Mouse (Mus musculus) liver, embryonic 16.5 days (tissue): ENCODE results near the gene Mmp20. TPM values are rescaled to one million over a fixed set of nuclear protein-coding genes. Genes with fewer than 3 reads are reported as not detected.

Source experiments
- ATAC-seq: fragments of 200-750 bp; cut with Nextera tagmentation; 2 replicates; pipeline ENCODE4 v1.8.0; 2017; ENCODE audit warnings: low read depth, mild to moderate bottlenecking, moderate number of reproducible peaks, moderate library complexity
- H3K27ac ChIP-seq: fragments of 300-500 bp; sonication (generic); 2 replicates; pipeline ENCODE4 v1.5.1; 2014; ENCODE audit warnings: mild to moderate bottlenecking, low read length
- H3K27me3 ChIP-seq: fragments of 300-500 bp; sonication (generic); 2 replicates; pipeline ENCODE4 v1.6.1; 2014; ENCODE audit warnings: low read depth, low read length, mixed read lengths; ENCODE audit not compliant: control insufficient read depth, insufficient read depth
- H3K36me3 ChIP-seq: fragments of 300-500 bp; sonication (generic); 2 replicates; pipeline ENCODE4 v1.6.1; 2014; ENCODE audit warnings: mild to moderate bottlenecking; ENCODE audit not compliant: control insufficient read depth, insufficient read depth
- H3K4me1 ChIP-seq: fragments of 300-500 bp; sonication (generic); 2 replicates; pipeline ENCODE4 v1.6.1; 2014; ENCODE audit warnings: low read depth, low read length, mixed read lengths; ENCODE audit not compliant: control insufficient read depth
- H3K4me2 ChIP-seq: fragments of 300-500 bp; sonication (generic); 2 replicates; pipeline ENCODE4 v1.6.1; 2014; ENCODE audit warnings: low read depth, low read length, mixed read lengths
- H3K4me3 ChIP-seq: fragments of 300-500 bp; sonication (generic); 2 replicates; pipeline ENCODE4 v1.5.1; 2014; ENCODE audit warnings: low read depth, mild to moderate bottlenecking, low read length
- H3K9ac ChIP-seq: fragments of 300-500 bp; sonication (generic); 2 replicates; pipeline ENCODE4 v1.6.1; 2014; ENCODE audit warnings: low read depth, low read length
- H3K9me3 ChIP-seq: fragments of 300-500 bp; sonication (generic); replicated peaks from 2 replicates; pipeline ENCODE4 v1.6.1; 2016; ENCODE audit warnings: low read length; ENCODE audit not compliant: control insufficient read depth
- WGBS: fragments of 180-500 bp; shearing (Covaris S2); extraction: QIAGEN DNeasy Blood & Tissue Kit; methylation state at CpG from one replicate; pipeline ENCODE4 v1.1.7; 2014; ENCODE audit not compliant: insufficient replicate concordance; 5-methylcytosine and 5-hydroxymethylcytosine counted together
- polyA plus RNA-seq: library from polyadenylated mRNA; unstranded; fragments of >200 nt; fragmentation: Nextera tagmentation; extraction: Ambion mirVana; gene quantifications from 2 replicates; pipeline ENCODE4 v1.2.1, GENCODE M21; 2015

Mmp20 gene
- polyA plus RNA-seq, result not detected in 2 replicates

GRCm38 (mm10) chr9:7627931-7628330 is at the start of gene Mmp20:
Mmp20 (plus strand) TSS chr9:7628231.
- Histone ChIP-seq H3K9ac (no peak within 1 kb of the TSS), H3K36me3 (no peaks in the 10 kb centered on the region), H3K4me3 (no peak within 1 kb of the TSS), H3K27ac (no peak within 1 kb of the TSS), H3K4me2 (no peak within 1 kb of the TSS), H3K9me3 (no peaks in the 10 kb centered on the region), H3K4me1 (no peaks in the 10 kb centered on the region), H3K27me3 (no peaks in the 10 kb centered on the region)
- ATAC-seq, result no peak

GRCm38 (mm10) chr9:7590063-7590462 is 38.0 kb upstream of the Mmp20 start:
- Histone ChIP-seq H3K27me3 (no peaks in the 10 kb centered on the region), H3K9me3 (no peaks in the 10 kb centered on the region), H3K4me3 (no peak overlapping the region), H3K27ac (no peak overlapping the region), H3K36me3 (no peaks in the 10 kb centered on the region), H3K4me2 (no peak overlapping the region), H3K4me1 (no peaks in the 10 kb centered on the region), H3K9ac (no peak overlapping the region)
- no peak for ATAC-seq
- 54% methylated on average over 8 of the region's 8 CpGs for WGBS

GRCm38 (mm10) chr9:7593272-7593812 is 34.7 kb upstream of the Mmp20 start:
- H3K4me2 ChIP-seq, result no peak overlapping the region
- WGBS, result 65% methylated on average over 3 of the region's 3 CpGs
- H3K9me3 ChIP-seq, result no peaks in the 10 kb centered on the region
- H3K27me3 ChIP-seq, result no peaks in the 10 kb centered on the region
- no peak overlapping the region for H3K9ac ChIP-seq
- no peaks in the 10 kb centered on the region for H3K4me1 ChIP-seq
- H3K27ac ChIP-seq, result no peak overlapping the region
- ATAC-seq, result no peak; the same call in 1 of the 2 replicates
- no peak overlapping the region for H3K4me3 ChIP-seq
- no peaks in the 10 kb centered on the region for H3K36me3 ChIP-seq

- no peak overlapping the region for H3K27ac ChIP-seq
- no peaks in the 10 kb centered on the region for H3K27me3 ChIP-seq
- H3K36me3 ChIP-seq, result no peaks in the 10 kb centered on the region
- H3K4me2 ChIP-seq, result peak overlapping the region; percentile 47
- H3K4me3 ChIP-seq, result peak overlapping the region; percentile 51
- no peaks in the 10 kb centered on the region for H3K4me1 ChIP-seq
- 0 out of 2 replicates have a peak overlapping the region, but pooled peaks have one; percentile 41 for H3K9ac ChIP-seq
- peak; percentile 88 for ATAC-seq
- 11% methylated on average over 6 of the region's 6 CpGs for WGBS
- H3K9me3 ChIP-seq, result no peaks in the 10 kb centered on the region
Observed at GRCm38 (mm10) chr9:7594816-7595540, 33.1 kb upstream of the Mmp20 start.

- H3K4me1 ChIP-seq, result no peaks in the 10 kb centered on the region
- H3K27me3 ChIP-seq, result no peaks in the 10 kb centered on the region
- no peak overlapping the region for H3K4me2 ChIP-seq
- no peak overlapping the region for H3K27ac ChIP-seq
- ATAC-seq, result no peak
- no peaks in the 10 kb centered on the region for H3K9me3 ChIP-seq
- no peaks in the 10 kb centered on the region for H3K36me3 ChIP-seq
- H3K4me3 ChIP-seq, result no peak overlapping the region
- no peak overlapping the region for H3K9ac ChIP-seq
- under 1% methylated on average over 3 of the region's 3 CpGs for WGBS
Observed at GRCm38 (mm10) chr9:7602982-7603742, 24.9 kb upstream of the Mmp20 start.

- no peaks in the 10 kb centered on the region for H3K4me1 ChIP-seq
- no peak overlapping the region for H3K9ac ChIP-seq
- no peaks in the 10 kb centered on the region for H3K27me3 ChIP-seq
- no peaks in the 10 kb centered on the region for H3K9me3 ChIP-seq
- H3K4me2 ChIP-seq, result no peak overlapping the region
- no peak overlapping the region for H3K27ac ChIP-seq
- ATAC-seq, result no peak
- H3K36me3 ChIP-seq, result no peaks in the 10 kb centered on the region
- no peak overlapping the region for H3K4me3 ChIP-seq
- WGBS, result 51% methylated on average over 6 of the region's 6 CpGs
Observed at GRCm38 (mm10) chr9:7604005-7604404, 24.0 kb upstream of the Mmp20 start.

- 72% methylated on average over 12 of the region's 12 CpGs for WGBS
- H3K9me3 ChIP-seq, result no peaks in the 10 kb centered on the region
- no peak overlapping the region for H3K4me3 ChIP-seq
- H3K4me1 ChIP-seq, result no peaks in the 10 kb centered on the region
- H3K9ac ChIP-seq, result no peak overlapping the region
- no peaks in the 10 kb centered on the region for H3K27me3 ChIP-seq
- no peak for ATAC-seq
- H3K4me2 ChIP-seq, result no peak overlapping the region
- no peaks in the 10 kb centered on the region for H3K36me3 ChIP-seq
- H3K27ac ChIP-seq, result no peak overlapping the region
Observed at GRCm38 (mm10) chr9:7605638-7606037, 22.4 kb upstream of the Mmp20 start.

- H3K4me3 ChIP-seq, result no peak overlapping the region
- no peak for ATAC-seq
- no peak overlapping the region for H3K4me2 ChIP-seq
- WGBS, result 50% methylated on average over 3 of the region's 3 CpGs
- H3K27me3 ChIP-seq, result no peaks in the 10 kb centered on the region
- no peaks in the 10 kb centered on the region for H3K4me1 ChIP-seq
- no peaks in the 10 kb centered on the region for H3K9me3 ChIP-seq
- no peaks in the 10 kb centered on the region for H3K36me3 ChIP-seq
- H3K27ac ChIP-seq, result no peak overlapping the region
- no peak overlapping the region for H3K9ac ChIP-seq
Observed at GRCm38 (mm10) chr9:7622582-7622981, 5.4 kb upstream of the Mmp20 start.

- no peaks in the 10 kb centered on the region for H3K9me3 ChIP-seq
- H3K4me2 ChIP-seq, result no peak overlapping the region
- ATAC-seq, result no peak
- no peaks in the 10 kb centered on the region for H3K36me3 ChIP-seq
- H3K4me3 ChIP-seq, result no peak overlapping the region
- H3K27ac ChIP-seq, result no peak overlapping the region
- no peaks in the 10 kb centered on the region for H3K4me1 ChIP-seq
- no peaks in the 10 kb centered on the region for H3K27me3 ChIP-seq
- H3K9ac ChIP-seq, result no peak overlapping the region
- WGBS, result 62% methylated on average over 5 of the region's 5 CpGs
Observed at GRCm38 (mm10) chr9:7633936-7634335, 5.9 kb downstream of the Mmp20 start.
